Mouse (Mus musculus) cerebellum, adult 2 months (tissue): Measurements from ENCODE around the gene Selenot.

Experiments used
- CTCF ChIP-seq: fragments of 200-500 bp; IDR thresholded peaks from 2 replicates; pipeline ENCODE4 v1.5.1; 2011; ENCODE audit warnings: low read depth, mild to moderate bottlenecking, control low read depth, low read length, moderate library complexity, borderline replicate concordance; ENCODE audit not compliant: insufficient read depth
- POLR2A ChIP-seq: fragments of 200-500 bp; IDR thresholded peaks from 2 replicates; pipeline ENCODE4 v1.6.1; 2011; ENCODE audit warnings: low read length, control low read depth, borderline replicate concordance; ENCODE audit not compliant: insufficient read depth

GRCm38 (mm10) chr3:58556649-58557048 is 19.8 kb upstream of the Selenot start:
- TF ChIP-seq POLR2A (no peak), CTCF (no peak)
